Mouse (Mus musculus) frontal cortex, adult (tissue): ENCODE measurements at regions not wholly inside any gene's neighbourhood (a gene's known extent, or its start where the extent isn't known, plus 50 kb on each side); places are given as distances from the start of the nearest gene placed in this dataset.
"Not testable (repeated sequence)": the region's sequence is repeated elsewhere in the genome, so short reads cannot be mapped to it uniquely, and the experiment has no call there.

Experiments
- ATAC-seq: cut with Nextera tagmentation; 2 replicates; pipeline ENCODE4 v1.9.2; 2017; ENCODE audit warnings: mild to moderate bottlenecking, moderate library complexity, mixed read lengths; ENCODE audit not compliant: low TSS enrichment

DNA sequence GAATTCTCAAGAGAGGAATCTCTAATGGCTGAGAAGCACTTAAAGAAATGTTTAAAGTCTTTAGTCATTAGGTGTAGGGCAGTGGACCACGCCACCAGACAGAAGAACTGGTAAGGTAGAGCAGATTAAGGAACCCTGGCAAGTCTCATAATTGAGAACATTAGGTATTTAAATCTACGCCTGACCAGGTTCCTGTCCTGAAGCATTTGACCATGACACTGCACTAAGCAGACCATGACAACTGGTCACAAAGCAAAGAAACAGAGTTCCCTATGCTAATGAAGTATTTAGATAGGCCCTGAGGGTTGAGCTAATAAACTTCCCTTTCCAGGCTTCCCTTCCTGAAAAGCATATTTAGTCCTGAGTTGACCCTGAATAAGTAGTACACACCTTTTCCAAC is 562.3 kb downstream of the Cdh11 start:
- ATAC-seq = no peak

DNA sequence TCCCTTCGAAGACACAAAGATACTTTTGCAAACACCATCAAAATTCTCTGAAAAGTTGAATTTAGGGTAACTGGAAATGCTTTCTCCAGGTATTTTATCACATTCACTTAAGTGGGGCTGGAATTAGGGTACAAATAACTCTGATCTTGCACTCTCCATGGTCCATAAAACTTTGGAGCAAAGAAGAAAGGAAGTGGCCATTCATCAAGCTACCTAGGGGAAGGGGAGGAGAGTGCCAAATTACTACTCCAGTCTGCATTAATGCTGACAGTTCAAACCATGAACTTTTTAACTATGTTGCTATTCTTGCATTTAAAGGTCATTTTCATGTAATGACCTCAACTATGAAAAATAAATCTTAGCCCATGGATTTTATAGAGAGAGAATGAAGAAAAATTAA is 579.8 kb downstream of the Cdh11 start:
- no peak for ATAC-seq

DNA sequence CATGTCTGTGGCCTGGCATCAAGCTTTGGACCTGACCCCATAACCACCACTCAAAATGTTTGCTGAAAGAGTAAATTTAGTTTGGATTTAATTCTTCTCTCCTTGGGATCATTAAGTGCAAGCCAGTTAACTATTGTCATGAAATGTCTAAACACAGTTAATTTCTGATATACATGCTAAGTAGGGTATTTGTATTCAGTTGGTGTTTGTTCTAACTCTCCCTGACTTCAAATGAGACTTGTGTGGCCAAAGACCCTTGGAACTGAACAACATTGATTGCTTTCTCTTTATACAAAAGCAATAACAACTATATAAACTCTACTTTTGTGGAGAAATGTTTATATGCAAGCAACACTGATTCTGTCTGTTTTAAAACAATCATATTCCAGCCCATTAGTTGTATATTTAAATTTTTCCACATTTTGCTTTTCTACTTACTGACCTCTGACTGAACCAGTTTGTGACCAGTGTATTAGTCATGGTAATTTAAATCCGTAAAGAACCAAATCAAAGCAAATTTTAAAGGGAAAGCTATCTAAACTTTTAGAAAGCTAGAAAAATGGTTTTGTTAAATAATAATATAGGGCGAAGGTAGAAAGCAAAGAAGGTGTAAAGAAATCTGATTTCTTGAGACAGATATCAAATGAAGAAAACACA is 625.8 kb downstream of the Cdh11 start:
- no peak for ATAC-seq

DNA sequence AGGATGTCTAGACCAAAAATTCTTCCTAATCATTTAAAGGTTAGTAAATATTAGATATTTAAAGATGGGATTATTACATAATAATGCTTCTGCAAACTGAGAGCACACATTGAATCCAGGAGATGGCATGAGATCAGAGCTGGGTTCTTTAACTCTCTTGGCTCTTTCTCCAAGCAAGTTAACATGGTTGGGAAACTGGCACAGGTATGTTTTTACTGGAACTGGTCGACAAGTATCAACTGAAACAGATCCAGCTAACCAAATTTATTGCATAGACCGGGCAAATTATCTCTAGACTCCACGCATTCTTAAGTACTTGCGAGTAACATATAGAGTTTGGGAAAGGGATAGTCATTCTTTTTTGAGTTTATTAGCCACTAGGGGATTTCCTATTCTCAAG is 666.8 kb downstream of the Cdh11 start:
- no peak for ATAC-seq

DNA sequence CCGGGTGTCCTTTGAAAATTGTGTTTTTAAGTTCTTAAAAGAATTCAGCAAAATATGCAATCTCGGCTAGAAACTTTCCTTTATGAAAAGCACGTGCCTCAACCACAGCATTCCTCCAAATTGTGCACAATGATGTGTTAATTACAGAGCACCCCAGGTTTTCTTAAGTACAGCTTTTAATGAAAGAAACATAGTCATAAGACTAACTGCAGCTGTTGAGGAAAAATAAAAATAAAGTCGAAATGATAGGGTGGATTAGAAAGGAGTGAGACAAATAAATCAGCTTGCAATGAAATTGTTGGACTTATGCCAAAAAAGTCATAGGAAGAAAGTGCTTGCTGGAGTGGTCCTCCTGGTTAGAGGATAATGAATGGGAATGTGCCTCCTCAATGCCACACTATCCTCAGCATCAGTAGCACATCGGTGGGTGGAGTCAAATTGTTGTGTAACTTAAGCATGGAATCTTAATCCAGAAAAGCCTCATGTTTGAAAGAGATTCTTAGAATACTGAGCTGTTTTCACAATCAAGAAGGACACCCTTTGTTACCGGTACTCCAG is 668.5 kb downstream of the Cdh11 start:
- no peak for ATAC-seq

DNA sequence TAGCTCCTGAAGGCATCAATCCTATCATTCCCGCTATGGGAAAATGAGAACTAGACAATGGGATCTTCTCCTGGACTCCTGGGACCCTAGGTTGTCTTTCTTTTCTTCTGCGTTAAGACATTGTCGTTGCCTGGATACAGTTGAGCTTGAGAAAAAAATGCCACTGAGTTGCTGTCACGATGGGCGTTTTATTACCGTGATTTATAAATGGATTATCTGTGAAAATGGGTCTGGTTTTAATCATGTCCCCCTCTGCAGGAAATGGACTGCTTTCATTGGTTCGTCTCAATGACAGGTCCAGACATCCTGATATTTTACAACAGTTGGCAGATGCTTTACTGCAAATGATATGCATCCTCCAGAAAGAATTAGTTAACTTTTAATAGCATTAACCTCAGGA is 681.7 kb downstream of the Cdh11 start:
- no peak for ATAC-seq

DNA sequence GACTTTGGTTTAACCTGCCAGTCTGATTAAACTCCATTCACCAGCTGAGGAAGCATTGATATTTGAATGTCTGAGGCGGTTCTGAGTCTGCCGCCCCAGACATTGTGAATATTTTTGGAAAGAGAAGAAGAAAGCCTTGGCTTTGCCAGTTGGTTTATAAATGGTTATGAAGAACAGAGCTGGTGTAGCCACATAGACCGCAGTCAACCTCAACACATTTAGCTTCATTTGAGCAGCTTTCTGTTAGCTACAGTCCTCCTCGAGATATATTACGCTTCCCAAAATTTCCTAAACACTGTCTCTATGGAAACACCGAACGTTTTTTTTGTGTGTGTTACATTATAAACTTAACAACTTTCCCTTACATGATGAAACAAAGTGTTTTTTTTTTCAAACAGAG is 688.7 kb downstream of the Cdh11 start:
- ATAC-seq = peak; percentile 91

DNA sequence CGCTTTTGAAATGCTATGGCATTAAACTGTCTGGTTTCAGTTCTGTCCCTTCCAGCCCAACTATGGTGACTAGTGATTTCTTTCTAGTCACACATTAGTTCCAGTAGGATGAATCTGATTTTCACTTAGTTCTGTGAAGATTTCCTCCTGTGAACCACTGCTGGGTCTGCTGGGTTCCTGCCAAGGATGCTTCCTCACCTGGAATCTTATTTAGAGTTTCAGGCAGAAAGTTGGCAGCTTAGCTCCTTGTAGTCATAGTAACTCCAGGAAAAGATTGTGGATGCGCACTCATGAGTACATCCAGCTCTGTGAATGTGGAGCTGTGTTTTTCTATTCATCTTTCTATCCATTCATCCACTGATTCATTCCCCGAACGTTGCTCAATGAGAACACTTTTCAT is 699.5 kb downstream of the Cdh11 start:
- peak; percentile 81 for ATAC-seq

DNA sequence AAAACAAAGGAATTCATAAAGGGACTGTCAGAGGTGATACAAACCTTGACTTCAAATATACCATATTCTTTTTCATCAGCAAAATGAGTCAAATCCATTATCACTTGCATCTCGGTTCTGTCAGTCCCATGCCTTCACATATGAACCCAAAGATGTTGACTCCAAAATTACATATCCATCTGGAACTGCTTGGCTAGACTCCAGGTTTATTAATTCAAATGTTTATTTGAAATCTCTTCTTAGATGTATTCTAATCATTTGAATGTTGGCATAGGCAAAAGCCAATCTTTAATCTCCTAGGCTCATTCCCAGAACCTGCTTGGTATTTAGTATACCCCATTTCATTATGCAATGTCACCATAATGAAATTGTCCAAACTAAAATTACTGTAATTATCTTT is 709.8 kb downstream of the Cdh11 start:
- no peak for ATAC-seq

DNA sequence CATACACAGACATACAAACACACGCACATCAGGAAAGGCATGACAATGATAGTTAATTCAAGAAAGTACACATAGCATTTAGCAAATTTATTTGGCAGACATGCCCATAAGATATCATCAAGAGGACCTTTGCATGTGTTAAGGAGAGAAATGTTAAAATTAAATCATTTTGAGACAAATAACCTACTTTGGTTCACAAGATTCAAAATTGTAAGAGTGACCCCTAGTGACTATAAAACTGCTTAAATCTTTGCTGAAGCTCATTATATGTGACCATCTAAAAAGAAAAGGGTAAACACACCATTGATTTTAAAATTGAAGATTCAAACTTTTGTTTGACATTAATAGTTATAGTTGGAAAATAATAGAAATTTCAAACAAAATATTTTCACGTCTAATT is 721.3 kb downstream of the Cdh11 start:
- peak; percentile 64 for ATAC-seq

DNA sequence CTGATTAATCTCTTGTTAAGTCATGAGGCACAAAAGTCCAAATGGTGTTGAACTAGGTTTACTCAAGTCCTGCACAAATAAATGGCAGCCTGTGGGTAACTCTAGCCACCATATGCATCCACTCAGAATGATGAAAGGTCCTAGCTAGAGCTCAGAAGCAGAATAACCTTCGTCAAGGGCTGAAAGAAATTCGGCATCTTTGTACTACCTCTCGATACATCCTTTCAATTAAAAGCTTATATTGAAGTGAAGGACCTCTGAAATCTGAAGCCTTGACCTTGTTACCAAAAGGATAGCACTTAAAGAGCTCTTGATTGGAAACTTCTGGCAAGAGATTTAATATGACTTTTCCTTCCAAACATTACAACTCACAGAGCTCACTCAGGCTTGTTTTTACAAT is 732.0 kb downstream of the Cdh11 start:
- no peak for ATAC-seq

DNA sequence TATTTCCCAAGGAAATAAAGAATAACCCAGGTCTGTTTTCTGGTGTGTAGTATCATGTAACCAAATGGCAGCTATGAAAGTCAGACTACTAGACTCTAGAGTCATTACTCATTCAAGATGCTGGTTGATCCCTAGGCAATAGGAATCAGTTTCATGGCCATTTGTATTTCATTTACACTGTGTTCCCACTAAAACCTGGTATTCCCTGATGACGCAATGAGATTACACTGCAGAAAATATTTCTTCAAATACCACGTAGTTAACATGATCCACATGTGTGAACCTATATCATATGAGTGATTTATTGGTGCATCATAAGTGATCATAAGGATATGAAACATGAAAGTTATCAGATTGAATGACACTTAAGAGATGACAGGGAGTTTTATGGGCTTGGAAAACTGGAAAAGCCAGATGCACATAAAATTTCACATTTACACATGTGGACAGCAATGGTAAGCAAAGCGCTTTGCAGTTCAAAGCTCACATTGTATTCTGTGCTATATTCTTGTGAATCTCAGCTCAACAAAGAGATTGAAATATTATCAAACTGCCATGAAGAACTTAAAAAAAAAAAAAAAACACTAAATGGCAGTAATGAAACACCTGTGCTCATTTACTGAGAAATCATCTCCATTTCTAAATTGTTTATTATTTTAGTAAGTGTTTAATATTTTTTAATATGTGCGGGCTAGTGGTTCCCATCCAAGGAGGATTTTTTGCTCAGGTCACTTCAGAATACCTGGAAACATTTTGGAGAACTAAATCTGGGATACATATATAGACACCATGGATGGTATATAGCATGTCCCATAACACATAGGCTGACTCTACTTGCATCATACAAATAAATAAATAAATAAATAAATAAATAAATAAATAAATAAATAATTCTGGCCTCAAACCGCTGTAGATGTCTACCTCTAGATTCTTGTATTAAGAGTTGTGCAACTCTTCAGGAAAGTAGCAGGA is 758.2 kb downstream of the Cdh11 start:
- no peak for ATAC-seq

DNA sequence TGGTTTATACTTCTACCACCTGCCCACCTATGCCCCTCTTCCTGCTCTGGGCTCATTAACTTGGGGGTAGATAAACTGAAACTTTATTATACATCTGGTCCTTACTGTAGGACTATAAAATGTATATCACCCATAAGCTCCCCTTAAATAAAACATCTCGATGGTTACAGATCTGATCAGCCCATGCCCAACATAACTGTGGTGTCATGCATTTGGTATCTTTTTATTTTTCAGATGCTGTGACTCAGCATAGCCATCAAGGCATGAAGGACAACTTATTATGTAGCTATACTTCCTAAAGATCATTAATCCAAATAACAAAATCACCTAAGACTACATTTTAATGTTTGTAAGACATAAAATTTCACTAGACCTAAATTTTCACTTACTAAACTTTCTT is 761.0 kb downstream of the Cdh11 start:
- peak; percentile 52; the same call in 1 of the 2 replicates for ATAC-seq

DNA sequence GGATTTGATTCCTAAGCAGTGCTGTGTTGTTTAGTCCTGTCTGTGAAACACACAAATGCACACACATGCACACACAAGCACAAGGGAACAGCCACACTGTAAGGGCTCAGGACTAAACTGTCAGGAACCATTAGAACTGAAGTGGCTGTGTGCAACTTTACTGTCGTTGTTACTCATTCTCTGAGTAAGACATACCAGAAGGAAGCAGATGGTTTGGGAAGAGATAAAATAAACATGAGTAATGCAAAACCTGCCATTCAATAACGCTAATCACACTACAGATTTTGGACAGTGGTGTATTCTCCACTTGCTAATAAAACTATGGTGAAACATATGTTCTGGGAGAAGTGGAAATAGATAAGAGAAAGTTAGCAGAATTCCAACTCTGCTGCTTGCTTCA is 767.7 kb downstream of the Cdh11 start:
- no peak; the same call in 1 of the 2 replicates for ATAC-seq

DNA sequence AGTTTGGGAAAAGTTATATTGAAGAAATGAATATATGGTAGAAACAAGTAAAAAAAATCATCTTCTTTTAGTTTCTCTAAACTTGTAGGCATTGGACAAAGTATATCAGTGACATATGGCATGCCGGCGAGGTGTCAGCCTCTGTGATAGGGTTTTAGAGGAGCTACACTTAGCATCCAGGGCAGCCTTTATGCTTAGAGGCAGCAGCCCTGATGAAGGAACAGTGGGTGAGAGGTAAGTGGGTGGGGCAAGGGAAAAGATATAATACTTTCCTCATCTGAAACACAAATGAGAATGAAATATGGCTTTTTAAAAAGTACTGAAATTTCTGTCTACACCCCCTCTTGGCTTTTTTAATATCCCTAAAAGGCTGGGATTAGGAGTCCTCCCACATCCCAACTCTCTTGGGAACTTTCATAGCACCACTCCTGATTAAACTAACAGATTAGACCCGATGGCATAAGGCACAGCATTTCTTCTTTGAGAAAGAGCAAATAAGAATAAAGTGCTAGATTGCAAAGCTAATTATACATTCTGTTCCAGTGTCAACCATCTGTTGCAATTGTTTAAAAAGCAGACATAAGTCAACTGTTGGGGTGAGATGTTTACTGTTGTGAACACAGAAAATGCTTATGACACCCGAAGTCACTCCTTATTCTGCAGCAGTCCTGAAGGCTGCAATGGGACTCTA is 785.0 kb downstream of the Cdh11 start:
- ATAC-seq = peak; percentile 95

DNA sequence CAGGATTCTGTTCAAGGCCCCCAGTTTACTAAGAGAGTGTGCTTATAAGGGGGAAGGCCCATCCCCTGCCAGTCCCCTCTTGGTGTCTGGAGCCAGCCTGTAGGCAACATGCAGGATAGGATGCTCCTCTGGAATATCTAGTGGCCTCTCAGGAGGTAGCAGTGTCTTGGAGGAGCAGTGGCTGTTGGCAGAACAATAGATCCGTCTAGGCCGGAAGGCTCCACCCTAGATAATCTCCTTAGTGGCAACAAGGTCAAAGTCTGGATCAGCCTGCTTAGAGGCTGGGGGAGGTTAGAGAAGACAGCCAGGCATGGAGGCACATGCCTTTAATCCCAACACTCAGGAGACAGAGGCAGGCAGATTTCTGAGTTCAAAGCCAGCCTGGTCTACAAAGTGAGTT is 788.7 kb downstream of the Cdh11 start:
- not testable (repeated sequence) for ATAC-seq

DNA sequence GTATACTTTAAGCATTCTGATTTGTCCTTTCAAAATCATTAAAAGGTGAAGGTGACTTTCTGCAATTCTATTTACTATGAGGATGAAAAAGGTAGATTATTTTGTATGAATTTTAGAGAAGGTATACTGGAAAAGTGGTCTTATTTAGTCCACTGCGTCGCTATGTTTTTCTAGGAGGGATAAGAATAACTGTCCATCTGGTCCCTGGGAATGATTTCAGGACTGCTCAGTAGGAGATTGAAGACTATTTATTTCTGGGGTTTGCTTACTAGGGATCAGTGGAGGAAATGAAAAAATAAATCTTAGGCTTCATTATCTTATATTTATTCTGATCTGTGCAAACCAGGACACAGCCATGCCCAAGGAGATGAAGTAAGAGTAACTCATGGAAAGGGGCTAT is 828.6 kb downstream of the Cdh11 start:
- ATAC-seq = peak; percentile 74

DNA sequence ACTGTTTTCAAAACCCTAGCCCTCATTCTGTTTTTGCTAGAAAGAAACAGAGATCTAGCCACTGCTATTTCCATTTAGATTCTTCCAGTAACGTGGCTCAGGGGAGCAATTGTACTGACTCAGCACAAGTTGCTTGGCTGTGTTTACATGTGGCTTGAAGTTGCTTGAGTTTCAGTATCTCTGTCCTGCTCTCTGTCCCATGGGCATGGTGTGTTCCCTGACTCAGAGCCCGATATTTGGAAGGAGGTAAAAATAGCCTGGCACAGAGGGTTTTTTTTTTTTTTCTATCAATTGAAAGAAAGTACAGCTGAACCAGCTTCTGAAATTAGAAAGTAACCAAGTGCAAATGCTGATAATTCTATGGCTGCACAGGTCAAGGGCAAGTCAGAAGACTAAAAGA is 834.8 kb downstream of the Cdh11 start:
- ATAC-seq = peak; percentile 38; the same call in 1 of the 2 replicates

DNA sequence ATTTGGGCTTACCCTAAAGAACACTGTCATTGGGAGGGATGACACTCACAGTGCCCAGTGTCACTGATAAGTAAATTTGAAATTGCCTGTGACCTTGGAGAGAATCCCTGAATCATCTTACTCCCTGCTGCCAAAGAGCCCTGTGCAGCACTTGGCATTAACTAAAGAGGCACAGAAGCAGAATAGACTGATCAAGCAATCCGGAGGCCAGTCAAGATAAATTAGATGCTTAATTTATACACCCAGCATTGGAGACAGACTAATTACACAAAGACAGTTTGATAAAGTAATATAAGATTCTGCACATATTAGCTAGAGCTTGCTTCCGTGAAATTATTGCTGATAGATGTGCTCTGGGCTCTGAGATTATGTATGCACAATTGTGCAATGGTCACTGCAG is 847.6 kb downstream of the Cdh11 start:
- ATAC-seq = no peak

DNA sequence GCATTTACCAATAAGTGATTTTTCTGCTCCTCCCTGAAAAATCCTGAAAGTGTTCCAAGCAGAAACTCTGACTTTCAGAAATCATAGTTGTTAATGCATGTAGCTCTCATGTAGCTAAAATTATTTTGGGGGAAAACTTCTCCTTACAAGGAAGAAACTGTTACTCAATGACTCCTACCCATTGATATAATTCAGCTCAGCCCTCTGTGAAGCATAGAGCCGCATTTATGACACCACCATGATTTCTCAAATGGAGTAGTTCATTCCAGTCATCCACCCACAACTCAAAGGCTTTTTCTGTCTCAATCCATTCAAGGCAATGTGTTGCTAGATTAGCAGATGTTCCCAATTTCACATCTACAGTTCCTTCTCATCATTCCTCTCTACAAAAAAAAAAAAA is 871.8 kb downstream of the Cdh11 start:
- ATAC-seq = peak; percentile 98
